Mouse (Mus musculus) intestine, postnatal 0 days (tissue): ENCODE measurements at regions not wholly inside any gene's neighbourhood (a gene's known extent, or its start where the extent isn't known, plus 50 kb on each side); places are given as distances from the start of the nearest gene placed in this dataset.
"Not testable (repeated sequence)": the region's sequence is repeated elsewhere in the genome, so short reads cannot be mapped to it uniquely, and the experiment has no call there.

Experiments used
- ATAC-seq: fragments of 200-750 bp; cut with Nextera tagmentation; 2 replicates; pipeline ENCODE4 v1.8.0; 2017; ENCODE audit warnings: mild to moderate bottlenecking, moderate TSS enrichment, moderate library complexity
- H3K27ac ChIP-seq: fragments of 300-500 bp; sonication (generic); 2 replicates; pipeline ENCODE4 v1.5.1; 2014; ENCODE audit warnings: mild to moderate bottlenecking, low read depth, low read length, moderate library complexity
- H3K27me3 ChIP-seq: fragments of 300-500 bp; sonication (generic); replicated peaks from 2 replicates; pipeline ENCODE4 v1.6.1; 2014; ENCODE audit warnings: low read length, mixed read lengths; ENCODE audit not compliant: control insufficient read depth, insufficient read depth
- H3K36me3 ChIP-seq: fragments of 300-500 bp; sonication (generic); 2 replicates; pipeline ENCODE4 v1.6.1; 2014; ENCODE audit warnings: mild to moderate bottlenecking, moderate library complexity; ENCODE audit not compliant: control insufficient read depth, insufficient read depth
- H3K4me1 ChIP-seq: fragments of 300-500 bp; sonication (generic); replicated peaks from 2 replicates; pipeline ENCODE4 v1.6.1; 2014; ENCODE audit warnings: antibody characterized with exemption, low read length, mixed read lengths; ENCODE audit not compliant: control insufficient read depth, insufficient read depth
- H3K4me2 ChIP-seq: fragments of 300-500 bp; sonication (generic); replicated peaks from 2 replicates; pipeline ENCODE4 v1.6.1; 2014; ENCODE audit warnings: low read depth, mild to moderate bottlenecking, moderate library complexity
- H3K4me3 ChIP-seq: fragments of 300-500 bp; sonication (generic); 2 replicates; pipeline ENCODE4 v1.5.1; 2014; ENCODE audit warnings: low read depth, low read length
- H3K9ac ChIP-seq: fragments of 300-500 bp; sonication (generic); 2 replicates; pipeline ENCODE4 v1.6.1; 2014; ENCODE audit warnings: mild to moderate bottlenecking, low read depth, low read length
- H3K9me3 ChIP-seq: fragments of 300-500 bp; sonication (generic); 2 replicates; pipeline ENCODE4 v1.6.1; 2016; ENCODE audit warnings: mixed run types; ENCODE audit not compliant: control insufficient read depth
- WGBS: fragments of 180-500 bp; shearing (Covaris S2); extraction: QIAGEN DNeasy Blood & Tissue Kit; methylation state at CpG from one replicate; pipeline ENCODE4 v1.1.7; 2014; 5-methylcytosine and 5-hydroxymethylcytosine counted together

DNA sequence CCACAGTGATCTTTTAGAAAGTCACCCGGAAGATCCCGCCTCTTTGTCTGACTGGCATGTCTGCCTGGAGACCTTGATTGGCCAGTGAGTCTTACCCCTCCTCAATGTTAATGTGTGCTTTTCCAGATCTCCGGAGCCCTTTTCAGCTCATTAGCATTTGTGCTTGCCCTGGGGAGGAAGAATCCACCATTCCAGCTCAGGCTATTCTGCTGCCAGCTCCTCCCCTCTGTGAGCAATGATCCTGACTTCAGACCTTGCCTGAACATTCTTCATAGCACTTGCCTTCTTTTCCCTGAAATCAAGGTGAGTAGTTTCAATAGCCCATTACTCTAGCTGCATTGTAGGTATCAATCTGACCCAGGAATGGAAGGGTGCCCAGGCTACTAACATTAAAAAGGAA, 102.2 kb upstream of the Gm10767 start:
- H3K4me2 ChIP-seq, H3K9me3 ChIP-seq, H3K27ac ChIP-seq, H3K27me3 ChIP-seq, H3K36me3 ChIP-seq, H3K4me1 ChIP-seq, H3K9ac ChIP-seq, H3K4me3 ChIP-seq, ATAC-seq: not testable (repeated sequence)
- WGBS: 83% methylated on average over 3 of the region's 3 CpGs

DNA sequence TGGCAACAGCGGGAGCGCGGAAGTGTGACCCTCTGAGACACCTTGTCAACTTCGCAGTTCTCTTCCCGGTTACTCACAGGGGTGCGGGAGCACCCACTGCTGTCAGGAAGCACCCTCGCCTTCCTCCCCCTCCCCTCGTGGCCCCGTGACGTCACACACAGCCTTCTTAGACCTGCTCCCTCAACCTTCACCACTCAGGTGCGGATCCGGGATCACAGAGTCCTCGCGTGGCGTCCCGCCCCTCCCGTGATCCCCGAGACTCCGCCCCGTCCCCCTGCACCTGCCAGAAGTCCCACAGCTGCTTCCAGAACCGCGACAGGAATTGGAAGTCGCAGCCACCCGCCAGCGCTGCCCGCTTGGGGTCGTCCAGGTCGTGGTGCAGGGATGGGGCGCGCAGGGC, 97.1 kb upstream of the Gm10767 start:
- ATAC-seq: not testable (repeated sequence)
- H3K4me3 ChIP-seq: peak overlapping the region; percentile 14; the same call in 1 of the 2 replicates
- 4% methylated on average over 27 of the region's 30 CpGs for WGBS

More for the DNA sequence above, 97.1 kb upstream of the Gm10767 start:
- H3K27me3 ChIP-seq, H3K36me3 ChIP-seq, H3K27ac ChIP-seq, H3K9ac ChIP-seq, H3K9me3 ChIP-seq, H3K4me1 ChIP-seq: not testable (repeated sequence)
- H3K4me2 ChIP-seq: peak overlapping the region; percentile 54
